Mouse (Mus musculus): ENCODE measurements at regions not wholly inside any gene's neighbourhood (a gene's known extent, or its start where the extent isn't known, plus 50 kb on each side); places are given as distances from the start of the nearest gene placed in this dataset.

GRCm38 (mm10) chr5:29927594-29927993, 85.3 kb upstream of the Il6 start:
- Histone ChIP-seq H3K4me1 (replicated peaks) (no peaks in the 10 kb centered on the region), H3K27me3 (no peaks in the 10 kb centered on the region), H3K4me2 (no peak overlapping the region), H3K4me3 (no peak overlapping the region), H3K9ac (no peak overlapping the region), H3K36me3 (no peaks in the 10 kb centered on the region), H3K9me3 (replicated peaks) (no peaks in the 10 kb centered on the region), H3K27ac (no peak overlapping the region)
- ATAC-seq (replicated peaks; ENCODE audit: insufficient number of reproducible peaks, insufficient read depth, low FRiP score, low read depth) = no peak
- 47% methylated on average over 1 of the region's 1 CpGs for WGBS

DNA sequence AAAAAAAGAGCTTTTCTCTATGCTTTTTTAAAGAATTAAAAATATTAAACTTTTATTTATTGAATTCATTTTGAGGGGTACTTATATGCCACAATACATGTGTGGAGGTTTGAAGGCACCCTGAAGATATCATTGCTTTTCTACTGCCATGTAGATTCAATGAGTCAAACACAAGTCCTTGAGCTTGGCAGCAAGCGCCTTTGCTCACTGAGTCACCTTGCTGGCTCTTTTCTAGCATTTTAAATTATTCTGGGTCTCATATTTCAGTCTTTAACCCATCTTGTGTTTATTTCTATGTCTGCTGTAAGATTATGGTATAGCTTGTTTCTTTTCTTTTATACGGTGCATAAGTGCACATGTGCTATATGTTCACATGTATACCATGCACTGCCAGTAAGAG, 83.5 kb upstream of the Il6 start:
- ATAC-seq (replicated peaks; ENCODE audit: insufficient number of reproducible peaks, insufficient read depth, low FRiP score, low read depth) = no peak
- H3K27me3 ChIP-seq = no peaks in the 10 kb centered on the region

DNA sequence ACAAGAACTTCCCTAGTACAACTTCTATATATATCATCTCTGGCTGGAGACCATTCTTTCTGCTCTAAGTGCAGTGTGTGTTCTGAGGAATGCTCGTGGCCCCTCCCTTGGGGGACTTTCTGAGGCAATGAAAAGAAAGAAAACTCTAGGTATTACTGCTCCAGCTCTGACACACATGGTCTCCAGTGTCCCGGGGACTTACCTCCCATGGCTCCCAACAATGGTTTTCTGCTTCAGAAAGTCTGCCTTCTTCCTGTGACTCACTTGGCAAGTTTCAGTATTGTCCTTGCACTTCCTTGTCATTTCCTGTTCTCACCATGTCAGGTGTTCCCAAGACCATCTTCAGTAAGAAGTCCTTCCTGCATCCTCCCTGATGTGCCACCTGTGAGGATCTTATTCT, 65.7 kb upstream of the Il6 start:
- H3K4me1 ChIP-seq (replicated peaks) = peaks cover 6% of the 10 kb centered on the region
- no peak for ATAC-seq (replicated peaks; ENCODE audit: insufficient number of reproducible peaks, insufficient read depth, low FRiP score, low read depth)
- H3K27me3 ChIP-seq = no peaks in the 10 kb centered on the region
- no peak overlapping the region for H3K4me2 ChIP-seq
- no peak overlapping the region for H3K27ac ChIP-seq
- no peak overlapping the region for H3K9ac ChIP-seq
- H3K9me3 ChIP-seq (replicated peaks) = no peaks in the 10 kb centered on the region
- no peak overlapping the region for H3K4me3 ChIP-seq
- WGBS = 50% methylated on average over 2 of the region's 2 CpGs
- H3K36me3 ChIP-seq = no peaks in the 10 kb centered on the region

More for the DNA sequence above, 83.5 kb upstream of the Il6 start:
- H3K36me3 ChIP-seq = no peaks in the 10 kb centered on the region
- H3K4me3 ChIP-seq = no peak overlapping the region
- H3K9me3 ChIP-seq (replicated peaks) = no peaks in the 10 kb centered on the region
- WGBS = 94% methylated on average over 2 of the region's 2 CpGs
- no peak overlapping the region for H3K9ac ChIP-seq
- no peak overlapping the region for H3K4me2 ChIP-seq
- H3K4me1 ChIP-seq (replicated peaks) = no peaks in the 10 kb centered on the region
- no peak overlapping the region for H3K27ac ChIP-seq

- Histone ChIP-seq H3K9ac (no peak overlapping the region), H3K27ac (no peak overlapping the region), H3K4me1 (replicated peaks) (peaks cover 6% of the 10 kb centered on the region), H3K9me3 (replicated peaks) (no peaks in the 10 kb centered on the region), H3K4me2 (no peak overlapping the region), H3K36me3 (no peaks in the 10 kb centered on the region), H3K27me3 (no peaks in the 10 kb centered on the region), H3K4me3 (no peak overlapping the region)
- 55% methylated on average over 3 of the region's 3 CpGs for WGBS
- ATAC-seq (replicated peaks; ENCODE audit: insufficient number of reproducible peaks, insufficient read depth, low FRiP score, low read depth) = no peak
These were observed 64.8 kb upstream of the Il6 start for GRCm38 (mm10) chr5:29948161-29948560.

DNA sequence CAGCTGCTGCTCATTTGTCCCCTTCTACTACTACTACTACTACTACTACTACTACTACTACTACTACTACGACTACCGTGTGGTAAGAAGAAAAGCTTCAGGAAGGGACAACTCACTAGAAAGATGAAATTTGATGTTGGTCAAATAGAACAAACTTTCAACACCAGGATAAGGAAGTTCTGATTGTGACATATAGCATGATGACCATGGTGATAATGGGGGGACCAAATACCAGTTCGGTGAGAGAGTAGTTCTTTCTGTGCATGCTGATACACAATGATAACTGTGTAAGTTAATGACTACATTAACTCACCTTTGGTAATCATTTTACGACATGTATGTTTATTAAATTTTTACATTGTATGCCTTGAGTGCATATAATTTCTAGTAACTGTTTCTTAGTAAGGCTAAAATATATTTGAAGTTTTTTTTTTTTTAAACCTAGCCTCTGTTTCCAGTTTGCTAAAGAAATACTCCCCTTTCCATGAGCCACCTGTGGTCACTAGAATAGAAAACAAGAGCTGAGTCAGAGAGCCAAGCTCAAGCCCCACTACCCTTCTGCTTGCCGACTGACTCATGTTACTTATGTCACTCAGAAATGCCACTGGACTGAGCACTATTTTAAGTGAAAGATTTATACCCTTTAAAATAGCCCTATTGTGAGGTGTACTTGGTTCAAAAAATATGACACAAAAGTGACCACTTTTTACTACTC, 62.3 kb upstream of the Il6 start:
- Histone ChIP-seq H3K9me3 (replicated peaks) (no peaks in the 10 kb centered on the region), H3K4me1 (replicated peaks) (peaks cover 6% of the 10 kb centered on the region), H3K9ac (no peak overlapping the region), H3K36me3 (no peaks in the 10 kb centered on the region), H3K27me3 (no peaks in the 10 kb centered on the region; the same call in 1 of the 2 replicates), H3K4me2 (no peak overlapping the region), H3K27ac (no peak overlapping the region), H3K4me3 (no peak overlapping the region)
- 76% methylated on average over 5 of the region's 5 CpGs for WGBS
- no peak for ATAC-seq (replicated peaks; ENCODE audit: insufficient number of reproducible peaks, insufficient read depth, low FRiP score, low read depth)

DNA sequence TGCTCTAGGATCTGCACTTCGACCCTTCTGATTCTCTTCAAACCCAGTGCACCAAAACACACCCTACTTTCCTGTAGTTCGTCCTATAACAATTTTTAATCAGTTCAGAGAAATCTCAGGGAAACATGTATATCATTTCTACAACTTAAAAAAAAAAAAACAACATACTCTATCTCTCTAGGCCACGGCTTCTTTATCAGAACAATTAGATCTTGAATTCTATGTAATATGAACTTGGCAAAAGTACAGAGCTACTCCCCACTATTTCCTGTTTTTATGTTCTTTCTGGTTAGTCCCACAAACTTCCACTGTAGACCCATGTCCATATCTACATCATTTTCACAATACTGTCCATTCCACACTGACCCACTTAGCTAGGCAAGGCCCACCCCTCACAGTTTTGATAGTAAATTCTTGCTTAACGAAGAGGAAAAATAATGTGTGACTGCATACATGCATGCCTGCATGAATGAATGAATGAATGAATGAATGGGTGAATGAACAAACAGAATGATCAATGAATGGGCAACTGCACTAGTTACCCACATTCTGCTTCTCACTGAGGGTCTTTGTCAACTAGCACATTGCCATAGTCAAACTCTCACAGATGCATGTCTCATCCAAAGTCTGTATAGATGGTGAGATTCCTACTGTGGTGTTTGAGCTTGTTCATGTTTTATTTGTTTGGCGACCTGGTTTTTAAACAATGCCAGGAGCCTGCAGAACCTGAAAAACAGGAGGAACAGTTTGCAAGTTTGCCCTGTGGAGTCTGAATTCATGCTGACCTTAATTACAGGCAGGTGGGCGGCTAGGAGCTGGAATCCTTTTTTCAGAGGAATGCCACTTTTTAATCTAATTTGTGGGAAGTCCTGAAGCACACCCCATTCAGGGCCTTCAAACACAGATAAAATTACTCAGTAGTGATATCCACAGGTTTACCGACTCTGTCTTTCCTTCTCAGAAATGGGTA, 61.2 kb upstream of the Il6 start:
- Histone ChIP-seq H3K27ac (no peak overlapping the region), H3K4me3 (no peak overlapping the region), H3K27me3 (no peaks in the 10 kb centered on the region; the same call in 1 of the 2 replicates), H3K9me3 (replicated peaks) (no peaks in the 10 kb centered on the region), H3K4me2 (no peak overlapping the region), H3K4me1 (replicated peaks) (peaks cover 6% of the 10 kb centered on the region), H3K36me3 (no peaks in the 10 kb centered on the region), H3K9ac (no peak overlapping the region)
- no peak for ATAC-seq (replicated peaks; ENCODE audit: insufficient number of reproducible peaks, insufficient read depth, low FRiP score, low read depth)
- WGBS = 74% methylated on average over 7 of the region's 7 CpGs
